Mouse (Mus musculus) adrenal gland, adult 2 months (tissue): ENCODE data around the gene Kat7. TPM values are rescaled to one million over a fixed set of nuclear protein-coding genes. Genes with fewer than 3 reads are reported as not detected.

ENCODE experiments used
- DNase-seq: peaks from one replicate; pipeline ENCODE4 v3.0.0; 2021
- long read RNA-seq: library from polyadenylated mRNA; stranded (forward); transcript quantifications from one replicate; pipeline ENCODE4 v2.0.0, GENCODE M21; 2021
- polyA plus RNA-seq: library from polyadenylated mRNA; depleted of rRNA; stranded (reverse); fragments of >200 nt; gene quantifications from 2 replicates; pipeline ENCODE4 v1.2.3, GENCODE M21; 2012; rRNA removed
- total RNA-seq, 2 experiments: library from RNA; stranded (reverse); gene quantifications; 2 replicates each; pipeline ENCODE4 v1.2.3; 2021

Gene Kat7
- total RNA-seq, result 10 to 100 TPM; 51.7 to 64.2 TPM
- polyA plus RNA-seq, result 21.5 and 23.8 TPM in 2 replicates
- long read RNA-seq, transcript Kat7-205 (15 exons, 3,560 nt), result major isoform, 16 of 31 reads
- long read RNA-seq, partial matches to known transcripts, result 7 of 31 reads
- long read RNA-seq, other reads (novel, unspliced or antisense), result 5 of 31 reads

DNA sequence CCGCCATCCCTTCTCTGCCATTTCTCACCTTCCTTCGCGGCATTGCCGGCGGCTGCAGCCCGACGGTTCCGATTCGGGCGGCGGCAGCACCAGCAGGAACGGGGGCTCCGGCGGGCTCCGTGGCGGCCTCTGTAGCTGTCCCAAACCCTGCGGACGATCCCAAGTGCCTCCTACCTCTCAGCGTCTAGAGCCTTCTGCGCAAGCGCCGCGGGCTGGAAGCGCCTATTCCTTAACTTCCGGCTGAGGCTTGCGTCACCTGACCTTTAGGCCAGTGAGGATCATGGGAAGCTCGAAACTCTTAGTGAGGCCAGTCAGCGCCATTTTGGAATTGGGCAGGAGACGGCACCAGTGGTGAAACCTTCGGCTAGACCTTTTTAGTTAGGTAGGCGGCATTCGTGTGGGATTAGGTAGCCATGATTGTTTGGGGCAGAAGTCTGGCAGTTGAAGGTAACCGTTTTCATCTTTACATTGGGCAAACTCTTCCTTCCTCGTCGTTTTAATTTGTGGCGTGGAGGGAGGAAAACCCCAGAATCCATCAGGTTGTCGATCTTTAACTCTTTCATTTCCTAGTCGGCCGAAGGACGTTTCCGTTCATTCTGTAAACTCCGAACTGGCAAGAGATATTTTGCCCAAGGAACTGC, at the start of gene Kat7:
Gene Kat7, minus strand, starts transcription at position 240 of the 641 bp plus-strand sequence.
- peak; percentile 98 for DNase-seq

DNA sequence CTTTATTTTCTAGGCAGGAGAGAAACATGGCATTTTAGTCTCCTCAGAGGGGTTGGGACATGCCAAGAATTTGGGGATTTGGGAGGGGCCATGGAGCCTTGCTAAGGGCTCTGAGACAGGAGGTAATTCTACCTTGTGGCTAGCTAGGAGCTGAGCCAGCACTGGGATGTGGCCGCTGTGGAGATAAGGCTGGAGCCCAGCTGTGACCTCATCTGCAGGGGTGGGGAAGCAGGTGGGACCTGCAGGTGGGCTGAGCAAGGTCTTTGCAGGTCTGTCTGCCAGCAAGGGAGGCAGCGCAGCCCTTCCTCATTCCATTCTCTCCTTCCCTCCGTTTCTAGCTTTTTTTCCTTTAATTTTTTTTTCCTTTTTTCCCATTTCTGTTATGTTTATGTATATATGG, 48.2 kb upstream of the Kat7 start:
- DNase-seq, result no peak

GRCm38 (mm10) chr11:95356469-95357273, 46.6 kb upstream of the Kat7 start:
- peak; percentile 53 for DNase-seq

- DNase-seq, result no peak
These were observed 46.0 kb upstream of the Kat7 start for GRCm38 (mm10) chr11:95356039-95356438.

- no peak for DNase-seq
These were observed 45.6 kb upstream of the Kat7 start for GRCm38 (mm10) chr11:95355661-95356011.

DNA sequence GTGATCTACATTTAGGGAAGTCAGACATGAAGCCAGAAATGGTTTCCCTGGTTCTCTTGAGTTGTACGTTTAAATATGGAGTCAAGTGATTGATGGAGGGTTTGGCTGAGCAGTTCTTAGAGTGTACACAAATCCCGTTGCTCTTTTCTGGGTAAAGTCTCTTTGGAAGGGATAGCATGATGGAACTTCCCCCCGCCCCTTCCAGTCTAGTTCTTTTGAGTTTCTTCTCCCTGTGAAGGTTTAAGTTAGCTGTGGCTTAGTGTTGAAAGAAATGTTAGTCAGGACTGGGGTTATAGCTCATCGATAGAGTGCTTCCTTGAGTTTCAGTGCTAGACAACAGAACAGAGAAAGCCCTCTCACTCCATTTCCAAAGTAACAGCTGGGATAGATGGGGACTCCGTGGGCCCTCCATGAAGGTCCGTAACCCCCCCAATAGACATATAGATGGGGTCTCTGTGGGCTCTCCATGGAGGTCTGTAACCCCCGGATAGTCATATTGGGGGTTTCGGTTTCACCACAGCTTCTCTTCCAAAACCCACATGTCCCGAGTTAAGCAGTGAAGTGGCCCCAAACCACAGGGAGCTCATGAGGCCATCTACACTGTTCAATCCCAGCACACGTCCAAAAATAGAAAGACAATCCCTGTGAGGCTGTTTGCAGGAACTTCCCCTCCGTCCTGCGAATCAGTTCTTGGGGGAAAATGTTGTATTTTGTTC, 45.1 kb upstream of the Kat7 start:
- DNase-seq, result no peak

DNA sequence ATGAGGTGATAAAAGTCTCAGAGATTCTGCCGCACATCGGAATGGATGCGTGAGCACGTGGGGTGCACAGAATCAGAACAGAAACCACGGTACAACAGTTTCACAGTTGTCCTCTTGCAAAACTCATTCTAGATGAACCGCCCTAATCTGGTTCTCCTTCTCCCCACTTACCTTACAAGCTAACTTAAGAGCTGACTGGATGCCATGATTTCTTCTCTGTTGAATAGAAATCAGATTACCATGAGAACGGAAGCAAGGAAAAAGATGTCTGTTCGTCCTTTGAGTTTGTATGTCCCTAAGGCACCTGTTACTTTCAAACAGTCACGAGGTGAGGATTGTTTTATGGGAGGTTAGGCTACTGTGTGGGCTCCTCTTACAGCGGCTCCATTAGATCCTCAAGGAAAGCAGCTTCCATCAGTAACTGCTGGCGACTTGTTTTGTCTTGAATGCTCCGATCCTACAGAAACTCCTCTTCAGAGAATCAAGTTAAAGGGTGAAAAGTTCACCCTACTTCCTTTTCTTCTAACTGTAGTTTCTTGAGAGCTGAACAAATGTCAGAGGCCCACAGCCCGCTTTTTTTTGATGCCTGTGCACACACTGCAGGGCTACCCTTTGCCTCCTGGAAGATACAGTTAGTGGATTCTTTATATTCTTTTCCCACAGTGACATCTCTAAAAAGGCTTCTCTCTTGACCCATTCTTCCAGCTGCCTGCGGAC, 44.3 kb upstream of the Kat7 start:
- DNase-seq, result no peak

- DNase-seq, result no peak
These were observed 43.2 kb upstream of the Kat7 start for GRCm38 (mm10) chr11:95353226-95353625.

DNA sequence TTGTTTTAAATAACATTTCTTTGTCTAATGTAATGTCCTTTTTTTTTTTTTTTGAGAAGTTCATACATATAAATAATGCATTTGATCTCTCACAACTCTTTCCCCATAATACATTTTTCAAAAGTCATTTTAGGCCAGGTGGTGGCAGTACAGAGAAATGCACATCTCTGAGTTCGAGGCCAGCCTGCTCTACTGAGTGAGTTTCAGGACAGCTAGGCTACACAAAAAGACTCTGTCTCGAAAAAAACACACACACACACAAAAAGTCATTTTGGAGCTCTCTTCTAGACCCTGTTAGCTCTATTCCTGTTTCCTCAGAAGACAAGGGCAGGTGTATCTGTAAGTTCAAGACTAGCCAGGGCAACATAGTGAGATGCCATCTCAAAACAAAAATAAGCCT, 42.6 kb upstream of the Kat7 start:
- no peak for DNase-seq

DNA sequence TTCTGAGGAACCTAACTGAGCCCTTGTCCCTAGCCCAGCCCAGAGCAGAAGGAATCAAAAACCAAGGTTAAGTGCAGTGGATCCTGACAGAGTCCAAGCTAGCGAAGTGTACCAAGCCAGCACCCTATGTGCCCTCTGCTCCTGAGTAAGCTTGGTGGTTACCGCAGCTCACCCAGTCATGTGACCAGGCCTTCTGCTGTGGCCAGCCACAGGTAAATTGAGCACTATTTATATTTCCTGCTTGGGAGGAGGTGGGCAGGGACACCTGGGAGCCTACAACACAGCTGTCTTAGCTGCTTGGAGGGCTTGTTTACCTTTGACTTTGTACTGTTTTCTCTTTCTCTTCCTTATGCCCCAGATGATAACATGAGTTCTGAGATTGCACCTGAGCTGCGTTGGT, 40.9 kb upstream of the Kat7 start:
- DNase-seq, result no peak

DNA sequence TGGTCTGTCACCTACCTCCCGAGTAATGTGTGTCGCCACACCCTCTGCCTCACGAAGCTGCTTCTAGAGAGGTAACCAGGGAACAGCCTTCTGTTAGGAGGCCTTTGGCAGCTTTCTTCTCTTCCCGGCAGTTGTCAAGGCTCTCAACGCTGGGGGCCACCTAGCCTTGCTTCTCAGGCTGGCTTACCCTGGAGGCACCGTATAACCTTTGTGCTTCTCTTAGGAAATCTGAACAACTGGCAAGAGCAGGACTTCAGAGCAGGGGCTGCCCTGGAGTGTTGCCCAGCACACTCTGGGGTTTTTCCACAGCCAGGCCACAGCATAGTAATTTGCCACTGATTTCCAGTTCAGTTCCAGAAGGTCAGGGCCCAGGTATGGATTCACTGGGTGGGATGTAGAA, 40.2 kb upstream of the Kat7 start:
- peak; percentile 65 for DNase-seq

DNA sequence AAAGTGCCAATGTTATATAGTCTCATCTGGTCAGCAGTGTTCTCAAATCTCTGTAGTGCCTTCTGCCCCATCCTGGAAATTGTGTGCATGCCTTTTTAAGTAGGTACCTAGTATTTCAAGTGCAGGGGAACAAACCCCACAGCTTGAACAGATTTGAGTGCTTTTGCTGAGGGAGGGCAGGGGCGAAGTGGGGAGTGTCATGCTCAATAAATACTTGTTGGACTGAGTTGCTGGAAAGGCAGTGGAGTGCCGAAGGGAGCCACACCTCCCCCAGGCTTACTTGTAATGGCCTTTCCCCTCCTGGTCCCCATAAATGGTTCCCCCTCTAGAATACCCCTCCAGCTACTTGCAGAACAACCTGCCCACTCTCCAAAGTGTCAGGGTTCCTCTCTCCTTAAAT, 34.1 kb upstream of the Kat7 start:
- no peak for DNase-seq

- DNase-seq, result no peak
These were observed 33.1 kb upstream of the Kat7 start for GRCm38 (mm10) chr11:95343180-95343579.

DNA sequence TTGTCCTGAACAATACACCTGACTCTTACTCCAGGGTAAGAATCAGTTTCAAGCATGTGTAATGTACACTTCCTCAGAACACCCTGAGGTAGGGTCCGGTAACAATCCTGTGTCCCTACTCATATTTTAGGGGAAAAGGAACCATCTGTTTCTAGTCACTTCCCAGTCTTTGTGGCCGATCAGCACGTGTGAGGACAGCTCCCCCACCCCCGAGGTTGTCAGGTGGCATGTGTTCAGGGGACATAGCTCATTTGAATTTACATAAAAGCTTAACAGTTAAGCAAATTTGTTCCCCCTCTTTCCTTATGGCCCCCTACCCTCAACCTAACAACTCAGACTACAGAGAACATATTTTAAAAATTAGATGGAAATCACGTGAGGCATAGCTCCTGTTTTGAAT, 30.6 kb upstream of the Kat7 start:
- no peak for DNase-seq

DNA sequence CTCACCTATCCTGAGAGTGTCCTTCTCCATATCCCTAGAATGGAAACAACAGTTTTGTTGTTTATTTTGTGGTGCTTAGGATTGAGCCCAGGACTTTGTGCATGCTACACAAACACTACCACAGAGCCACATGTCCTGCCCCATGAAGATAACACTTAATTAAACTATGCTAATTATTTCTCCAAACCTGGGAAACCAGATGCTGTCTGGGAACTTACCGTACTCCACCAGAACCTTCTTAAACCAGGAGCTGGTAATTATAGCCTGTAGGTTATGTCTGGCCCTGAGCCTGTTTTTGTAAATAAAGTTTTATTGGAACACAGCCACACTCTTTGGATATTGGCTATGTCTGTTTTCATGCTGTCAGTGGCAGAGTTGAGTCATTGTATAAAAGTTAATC, 30.2 kb upstream of the Kat7 start:
- DNase-seq, result no peak

DNA sequence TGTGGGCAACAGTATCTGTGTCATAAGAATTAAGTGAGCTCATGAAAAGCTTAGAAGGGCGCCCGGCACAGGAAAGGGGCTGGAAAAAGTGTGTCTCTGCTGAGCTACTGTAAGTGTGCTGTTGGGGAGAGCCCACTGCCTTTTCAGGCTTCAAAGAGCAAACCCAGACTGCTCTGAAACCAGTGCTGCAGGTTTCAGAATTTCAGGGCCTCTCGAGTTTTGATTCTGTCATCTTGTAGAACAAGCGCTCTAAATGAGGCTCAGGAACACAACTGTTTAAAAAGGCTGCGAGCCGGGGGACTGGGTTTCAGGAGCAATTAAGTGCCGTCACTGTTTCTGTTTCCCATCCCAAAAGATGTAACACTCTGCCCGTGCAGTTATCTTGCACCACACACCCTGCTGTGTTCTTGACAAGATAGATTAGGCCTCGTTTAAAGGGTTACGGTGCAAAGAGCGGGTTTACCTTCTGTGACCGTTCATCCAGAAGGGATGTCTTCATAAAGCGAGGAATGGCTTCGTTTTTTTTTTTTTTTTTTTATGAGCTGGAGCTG, 29.5 kb upstream of the Kat7 start:
- DNase-seq, result no peak

DNA sequence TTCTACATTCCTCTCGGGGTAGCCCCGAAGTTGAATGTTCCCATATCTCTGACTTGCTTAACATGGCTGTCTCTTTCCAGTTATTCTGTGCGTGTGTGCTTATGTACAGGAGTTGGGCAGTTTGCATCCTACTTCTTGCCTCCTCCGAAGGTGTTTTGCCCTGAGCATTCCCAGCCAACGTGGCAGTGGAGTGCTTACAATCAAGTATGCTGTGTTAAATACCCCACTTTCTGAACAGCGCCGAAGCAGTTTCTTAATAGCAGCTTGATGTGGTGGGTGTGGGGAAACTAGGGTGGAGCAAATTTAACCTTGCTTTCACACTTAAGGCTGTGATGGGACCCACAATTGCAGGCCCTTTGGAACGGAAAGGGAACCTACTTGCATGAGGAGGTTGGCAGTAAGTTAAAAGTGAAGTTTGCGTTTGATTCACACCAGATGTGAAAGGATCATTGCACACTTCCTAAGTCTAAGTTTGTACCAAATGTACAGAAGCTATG, 27.8 kb upstream of the Kat7 start:
- DNase-seq, result no peak

DNA sequence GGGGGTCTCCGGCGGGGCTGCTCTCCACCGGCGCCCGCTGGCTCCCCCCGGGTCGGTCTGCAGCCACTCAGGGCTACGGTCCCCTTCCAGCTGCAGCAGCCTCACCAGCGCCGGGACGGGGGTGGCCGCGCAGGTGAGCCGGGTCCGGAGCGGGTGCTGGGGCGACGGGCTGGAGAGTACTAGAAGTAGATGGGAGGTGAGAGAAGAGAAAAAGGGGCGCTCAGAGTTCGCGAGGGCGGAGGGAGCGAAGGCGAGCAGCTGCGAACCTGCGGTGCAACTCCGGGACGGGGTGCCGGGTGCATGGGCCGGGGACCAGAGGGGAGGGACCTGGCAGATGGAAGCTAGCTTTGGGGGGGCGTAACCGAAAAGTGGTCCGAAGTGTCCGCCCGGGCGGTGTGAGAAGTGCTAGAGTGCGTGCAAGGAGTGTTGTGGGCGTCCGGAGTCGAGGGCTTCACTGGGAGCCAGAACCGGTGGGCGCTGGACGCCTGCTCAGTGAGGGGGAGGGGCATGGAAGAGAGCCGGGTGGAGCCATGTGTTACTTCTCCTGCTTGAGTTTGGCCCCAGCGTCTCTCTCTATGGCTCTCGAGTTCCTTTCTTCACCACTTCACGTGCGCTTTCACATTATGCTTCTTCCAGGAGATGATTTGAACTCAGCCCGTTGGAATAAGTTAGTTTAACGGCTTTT, 27.2 kb upstream of the Kat7 start:
- peak; percentile 72 for DNase-seq

DNA sequence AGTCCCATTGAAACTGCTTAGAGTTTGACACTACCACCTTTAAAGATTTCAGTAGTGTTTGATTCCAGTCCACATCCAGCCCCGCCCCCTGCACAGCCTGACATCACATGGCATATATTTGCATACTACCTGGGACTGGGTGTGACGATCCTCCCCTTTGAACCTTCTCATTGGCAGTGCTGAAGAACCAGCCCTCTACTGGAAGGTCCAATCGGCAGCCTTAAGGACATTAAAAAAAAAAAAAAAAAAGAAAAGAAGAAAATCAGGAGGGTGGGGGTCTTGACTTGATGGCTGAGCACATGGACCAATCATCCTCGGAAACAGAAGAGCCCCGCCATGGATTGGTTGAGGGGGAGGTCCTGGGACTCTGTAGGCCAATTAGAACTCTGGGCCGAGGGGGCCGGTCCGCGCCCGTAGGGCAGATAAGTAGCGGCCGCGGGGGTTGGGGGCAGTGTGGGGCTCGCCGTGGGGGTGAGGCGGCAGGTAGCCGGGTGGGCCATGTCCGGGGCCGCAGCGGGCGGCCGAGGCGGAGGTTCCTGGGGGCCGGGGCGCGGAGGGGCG, 26.6 kb upstream of the Kat7 start, which contains the start of gene Fam117a:
Gene Fam117a, plus strand, starts transcription at position 451 of the 561 bp plus-strand sequence.
- DNase-seq, result peak; percentile 90

DNA sequence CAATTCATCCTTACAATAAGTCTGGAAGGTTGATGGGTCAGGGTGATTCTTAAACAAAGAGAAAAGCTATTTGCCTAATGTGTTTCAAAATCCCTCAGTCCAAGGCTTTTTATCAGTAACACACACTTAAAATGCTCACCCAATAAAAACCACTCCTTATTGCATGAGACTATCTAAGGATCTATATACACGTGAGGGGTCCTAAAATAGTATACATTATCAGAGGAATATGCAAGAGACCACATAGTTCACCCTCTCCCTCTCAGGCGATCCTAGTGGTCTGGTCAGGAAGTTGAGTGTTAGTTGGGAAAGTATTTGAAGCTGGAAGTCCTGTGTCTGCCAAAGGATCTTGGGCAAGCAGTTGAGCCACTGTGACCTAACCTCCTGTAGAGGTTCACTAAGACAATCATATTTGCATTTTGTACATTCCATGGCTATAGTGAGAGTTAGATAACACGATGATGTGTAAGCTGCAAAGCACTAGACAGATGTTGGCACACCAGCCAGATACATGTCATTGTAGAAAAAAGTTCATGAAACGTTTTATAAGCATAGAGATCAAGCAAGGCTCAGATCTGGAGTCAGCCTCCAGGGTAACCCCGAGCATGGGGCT, 24.5 kb upstream of the Kat7 start:
- DNase-seq, result no peak
